Mouse (Mus musculus) midbrain, postnatal 0 days (tissue): ENCODE results near the gene H2-DMb1. TPM values are rescaled to one million over a fixed set of nuclear protein-coding genes. Genes with fewer than 3 reads are reported as not detected.

ENCODE experiments used
- ATAC-seq: fragments of 200-750 bp; cut with Nextera tagmentation; 2 replicates; pipeline ENCODE4 v1.8.0; 2017; ENCODE audit warnings: moderate number of reproducible peaks, mild to moderate bottlenecking, moderate TSS enrichment, moderate library complexity; ENCODE audit not compliant: low FRiP score
- DNase-seq: peaks from one replicate; pipeline ENCODE4 v3.0.0-alpha.2; 2015; ENCODE audit warnings: low spot score
- H3K27ac ChIP-seq: fragments of 300-500 bp; sonication (generic); 2 replicates; pipeline ENCODE4 v1.5.1; 2014; ENCODE audit warnings: low read depth, mild to moderate bottlenecking, low read length, mixed read lengths
- H3K27me3 ChIP-seq: fragments of 300-500 bp; sonication (generic); 2 replicates; pipeline ENCODE4 v1.6.1; 2014; ENCODE audit warnings: low read length, control low read depth, mixed read lengths; ENCODE audit not compliant: insufficient read depth
- H3K36me3 ChIP-seq: fragments of 300-500 bp; sonication (generic); 2 replicates; pipeline ENCODE4 v1.6.1; 2014; ENCODE audit warnings: low read length, control low read depth, mixed read lengths; ENCODE audit not compliant: insufficient read depth
- H3K4me1 ChIP-seq: fragments of 300-500 bp; sonication (generic); 2 replicates; pipeline ENCODE4 v1.6.1; 2014; ENCODE audit warnings: mild to moderate bottlenecking, control low read depth, antibody characterized with exemption, low read length, mixed read lengths; ENCODE audit not compliant: insufficient read depth
- H3K4me2 ChIP-seq: fragments of 300-500 bp; sonication (generic); 2 replicates; pipeline ENCODE4 v1.6.1; 2014; ENCODE audit warnings: low read depth, mild to moderate bottlenecking, low read length, mixed read lengths; ENCODE audit not compliant: poor library complexity, severe bottlenecking
- H3K4me3 ChIP-seq: fragments of 300-500 bp; sonication (generic); 2 replicates; pipeline ENCODE4 v1.5.1; 2014; ENCODE audit warnings: low read depth, mild to moderate bottlenecking, low read length, moderate library complexity
- H3K9ac ChIP-seq: fragments of 300-500 bp; sonication (generic); replicated peaks from 2 replicates; pipeline ENCODE4 v1.6.1; 2014; ENCODE audit warnings: mild to moderate bottlenecking, low read length, moderate library complexity, mixed read lengths; ENCODE audit not compliant: poor library complexity, severe bottlenecking
- H3K9me3 ChIP-seq: fragments of 300-500 bp; sonication (generic); 2 replicates; pipeline ENCODE4 v1.6.1; 2016; ENCODE audit warnings: low read length, control low read depth
- CTCF ChIP-seq: IDR thresholded peaks from 2 replicates; pipeline ENCODE4 v1.5.1; 2016; ENCODE audit warnings: antibody characterized with exemption, mild to moderate bottlenecking
- WGBS: fragments of 180-500 bp; shearing (Covaris S2); extraction: QIAGEN DNeasy Blood & Tissue Kit; methylation state at CpG from one replicate; pipeline ENCODE4 v1.1.7; 2014; 5-methylcytosine and 5-hydroxymethylcytosine counted together
- polyA plus RNA-seq: library from polyadenylated mRNA; unstranded; fragments of >200 nt; fragmentation: Nextera tagmentation; extraction: Ambion mirVana; gene quantifications from 2 replicates; pipeline ENCODE4 v1.2.1, GENCODE M21; 2015
- total RNA-seq: library from RNA; depleted of rRNA; stranded (reverse); fragments of >200 nt; gene quantifications from 2 replicates; pipeline ENCODE4 v1.2.3, GENCODE M21; 2014

Gene H2-DMb1
- total and polyA plus RNA-seq, 2 experiments from 2014 or later: 2.3 to 4.7 TPM

DNA sequence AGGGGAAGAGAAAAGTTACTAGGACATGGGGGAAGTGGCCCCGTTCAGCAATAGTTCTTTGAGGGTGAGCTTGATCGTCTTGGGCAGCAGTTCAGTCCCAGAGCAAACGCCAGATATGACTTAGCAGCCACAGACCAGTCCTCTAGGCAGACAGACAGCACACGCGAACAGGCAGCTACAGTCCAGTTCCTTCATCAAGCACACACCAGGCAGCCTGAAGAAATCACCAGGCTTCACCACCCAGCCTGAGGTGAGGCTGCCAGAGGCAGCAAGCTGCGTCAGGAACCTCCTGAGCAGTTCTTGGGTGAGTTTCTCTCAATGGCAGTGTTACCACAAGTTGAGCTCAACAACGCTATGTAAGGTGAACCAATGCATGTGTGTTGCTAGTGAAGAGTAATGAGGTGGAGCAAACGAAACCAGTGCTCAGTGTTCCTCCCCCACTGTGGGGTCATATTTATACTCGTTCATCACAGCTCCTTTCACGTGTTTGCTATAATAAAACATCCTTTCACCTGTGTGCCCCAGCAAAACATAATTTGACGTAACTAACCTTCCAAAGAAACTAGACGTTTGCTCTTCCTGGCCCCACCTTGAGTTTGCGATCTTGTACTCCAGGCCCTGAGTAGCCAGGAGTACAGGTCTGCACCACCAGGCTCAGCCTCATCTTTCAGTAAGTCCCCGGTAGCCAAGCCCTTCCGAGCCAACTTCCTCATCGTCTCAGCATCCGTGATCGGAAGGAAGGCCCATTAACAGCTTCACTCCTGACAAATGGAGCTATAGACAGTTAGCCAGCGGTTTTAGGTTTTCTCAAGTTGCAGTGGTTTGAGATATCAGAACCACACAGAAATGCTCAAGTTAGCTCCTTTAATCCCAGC lies 22.6 kb upstream of the H2-DMb1 start:
- no peak overlapping the region for H3K4me3 ChIP-seq
- H3K27ac ChIP-seq: no peak overlapping the region
- ATAC-seq: no peak
- H3K27me3 ChIP-seq: no peaks in the 10 kb centered on the region
- H3K9ac ChIP-seq: no peak overlapping the region
- DNase-seq: no peak
- H3K36me3 ChIP-seq: no peaks in the 10 kb centered on the region
- 0 out of 2 replicates have a peak, but pooled peaks cover 2% of the 10 kb centered on the region for H3K4me1 ChIP-seq
- no peak overlapping the region for H3K4me2 ChIP-seq
- 86% methylated on average over 19 of the region's 19 CpGs for WGBS
- H3K9me3 ChIP-seq: no peaks in the 10 kb centered on the region
- TF ChIP-seq CTCF: no peak

DNA sequence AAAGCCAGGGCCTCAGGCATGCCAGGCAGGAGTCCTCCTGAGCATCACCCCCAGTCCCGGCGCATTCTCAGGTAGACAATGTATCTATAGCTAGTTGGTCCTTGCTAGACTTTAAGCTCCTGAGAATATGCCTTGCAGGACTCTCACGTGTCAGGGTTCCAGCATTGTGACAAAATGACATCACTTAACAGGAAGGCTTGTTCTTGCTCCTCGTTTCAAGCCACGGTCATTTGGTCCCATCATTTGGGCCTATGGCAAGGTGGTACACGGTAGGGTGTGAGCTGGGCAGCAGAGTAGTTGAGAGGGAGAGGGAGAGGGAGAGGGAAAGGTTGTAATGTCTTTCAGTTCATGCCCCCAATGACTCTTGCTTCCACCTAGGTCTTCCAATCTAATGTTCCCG lies 21.0 kb upstream of the H2-DMb1 start:
- H3K27ac ChIP-seq: no peak overlapping the region
- WGBS: 60% methylated on average over 7 of the region's 7 CpGs
- no peak overlapping the region for H3K9ac ChIP-seq
- H3K27me3 ChIP-seq: no peaks in the 10 kb centered on the region
- H3K4me1 ChIP-seq: peaks cover 7% of the 10 kb centered on the region; the same call in 1 of the 2 replicates
- no peaks in the 10 kb centered on the region for H3K9me3 ChIP-seq
- H3K36me3 ChIP-seq: no peaks in the 10 kb centered on the region
- DNase-seq: no peak
- H3K4me2 ChIP-seq: no peak overlapping the region
- no peak for TF ChIP-seq CTCF
- no peak overlapping the region for H3K4me3 ChIP-seq
- ATAC-seq: no peak

DNA sequence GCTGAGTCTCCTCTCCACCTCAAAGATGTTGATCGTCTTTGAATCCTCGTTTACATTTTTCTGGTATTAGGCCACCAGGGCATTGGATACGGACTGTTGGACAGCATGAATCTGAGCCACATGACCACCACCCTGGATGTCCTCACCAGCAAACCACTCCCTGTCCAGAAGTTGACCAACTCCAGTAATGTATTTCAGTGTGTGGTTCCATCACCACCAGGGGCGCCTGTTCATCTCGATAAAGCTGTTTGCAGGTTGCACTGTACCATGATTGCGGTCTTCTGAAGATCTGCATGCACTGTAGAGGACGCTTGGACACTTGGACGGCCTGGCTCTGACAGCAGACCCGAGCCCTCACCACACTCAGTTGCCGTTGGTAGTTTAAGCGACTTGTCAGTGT lies 19.6 kb upstream of the H2-DMb1 start:
- WGBS: 84% methylated on average over 11 of the region's 11 CpGs
- H3K27ac ChIP-seq: no peak overlapping the region
- peaks cover 6% of the 10 kb centered on the region for H3K27me3 ChIP-seq
- no peaks in the 10 kb centered on the region for H3K36me3 ChIP-seq
- H3K4me3 ChIP-seq: no peak overlapping the region
- peak; percentile 56 for TF ChIP-seq CTCF
- no peak for ATAC-seq
- no peak overlapping the region for H3K4me2 ChIP-seq
- H3K9ac ChIP-seq: no peak overlapping the region
- no peak for DNase-seq
- no peaks in the 10 kb centered on the region for H3K9me3 ChIP-seq
- H3K4me1 ChIP-seq: peaks cover 7% of the 10 kb centered on the region; the same call in 1 of the 2 replicates

DNA sequence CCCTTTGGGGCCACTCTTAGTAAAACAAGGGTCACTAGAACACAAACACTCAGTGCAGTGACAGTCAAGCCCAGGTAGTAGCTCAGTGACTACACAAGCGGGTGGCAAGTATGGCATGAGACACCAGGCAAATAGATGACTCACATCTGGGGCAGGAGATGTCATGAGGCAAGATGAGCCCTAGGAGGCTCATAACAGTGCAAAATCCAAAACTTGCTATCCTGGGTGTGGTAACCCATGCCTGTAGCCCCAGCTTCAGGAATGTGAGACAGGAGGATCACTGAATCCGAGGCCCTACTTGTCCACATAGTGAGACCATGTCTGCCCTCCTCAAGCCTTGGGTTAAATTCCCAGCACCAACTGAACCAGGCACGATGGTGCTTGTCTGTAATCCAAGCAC lies 18.4 kb upstream of the H2-DMb1 start:
- H3K4me2 ChIP-seq: no peak overlapping the region
- peaks cover 17% of the 10 kb centered on the region for H3K27me3 ChIP-seq
- H3K4me3 ChIP-seq: no peak overlapping the region
- H3K27ac ChIP-seq: no peak overlapping the region
- no peak for DNase-seq
- 89% methylated on average over 3 of the region's 3 CpGs for WGBS
- no peak for TF ChIP-seq CTCF
- H3K9ac ChIP-seq: no peak overlapping the region
- no peak for ATAC-seq
- H3K36me3 ChIP-seq: no peaks in the 10 kb centered on the region
- H3K9me3 ChIP-seq: no peaks in the 10 kb centered on the region
- H3K4me1 ChIP-seq: peaks cover 7% of the 10 kb centered on the region; the same call in 1 of the 2 replicates

DNA sequence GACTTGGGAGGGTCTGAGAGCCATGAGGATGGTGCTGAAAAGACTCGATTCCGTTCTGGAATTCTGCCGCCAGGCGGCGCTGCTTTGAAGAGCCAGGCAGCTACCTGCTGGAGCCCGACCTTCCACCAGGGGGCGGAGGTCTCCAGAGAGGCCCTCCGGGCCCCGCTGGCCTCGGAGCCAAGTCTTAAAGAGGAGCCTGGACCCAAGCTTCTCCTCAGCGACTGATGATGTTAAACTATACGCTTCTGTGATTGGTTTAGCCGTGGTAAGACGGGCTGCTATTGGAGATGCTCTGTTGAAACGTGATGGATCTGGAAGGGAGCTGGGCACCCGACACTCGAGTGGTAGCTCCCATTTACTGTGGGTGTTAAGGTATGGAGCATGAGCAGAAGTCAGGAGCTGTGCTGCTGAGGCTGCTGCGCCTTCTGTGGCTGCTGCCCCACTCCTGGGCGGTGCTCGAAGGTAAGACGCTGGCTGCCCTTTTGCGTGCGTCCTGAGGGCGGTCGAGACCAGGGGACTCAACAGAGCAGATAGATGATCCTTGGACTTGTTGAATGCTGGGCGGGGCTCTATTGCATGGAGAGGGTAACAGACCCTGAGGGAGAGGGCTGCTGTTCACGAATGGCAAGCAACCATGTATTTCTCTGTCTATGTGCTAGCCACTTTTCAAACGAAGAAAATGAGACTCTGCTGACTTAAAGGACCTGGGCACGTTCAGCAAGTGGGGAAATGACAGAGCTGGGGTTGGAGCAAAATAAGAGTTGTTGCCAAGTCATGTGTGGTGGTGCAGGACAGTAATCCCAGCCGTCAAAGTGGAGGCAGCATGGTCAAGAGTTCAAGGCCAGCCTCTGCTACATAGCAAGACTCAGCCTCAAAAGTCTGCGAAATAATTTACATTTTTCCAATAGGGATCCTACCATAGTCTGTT lies 17.3 kb upstream of the H2-DMb1 start:
- Histone ChIP-seq H3K4me3 (peak overlapping the region; percentile 38), H3K36me3 (no peaks in the 10 kb centered on the region), H3K4me2 (peak overlapping the region; percentile 77), H3K27ac (no peak overlapping the region), H3K4me1 (peaks cover 7% of the 10 kb centered on the region; the same call in 1 of the 2 replicates), H3K9ac (peak overlapping the region; percentile 52; the same call in 1 of the 2 replicates), H3K27me3 (peaks cover 26% of the 10 kb centered on the region), H3K9me3 (no peaks in the 10 kb centered on the region)
- WGBS: 6% methylated on average over 31 of the region's 31 CpGs
- peak; percentile 100 for TF ChIP-seq CTCF
- DNase-seq: peak; percentile 99
- peak; percentile 98 for ATAC-seq
